Mouse (Mus musculus): ENCODE measurements around the gene Frs3. TPM values are rescaled to one million over a fixed set of nuclear protein-coding genes. Genes with fewer than 3 reads are reported as not detected.
A peak's percentile ranks its signal among the peaks of the same experiment; 100 is the strongest.
"Not testable (repeated sequence)": the region's sequence is repeated elsewhere in the genome, so short reads cannot be mapped to it uniquely, and the experiment has no call there.

The Frs3 gene
- polyA plus RNA-seq (2015; fragmentation: Nextera tagmentation; extraction: Ambion mirVana), result 5.5 and 7.1 TPM in 2 replicates

- peak within 1 kb of the TSS; percentile 94 for H3K4me2 ChIP-seq (replicated peaks)
- no peaks in the 10 kb centered on the region for H3K9me3 ChIP-seq (replicated peaks)
- H3K9ac ChIP-seq, result peak within 1 kb of the TSS; percentile 74
- H3K4me3 ChIP-seq (replicated peaks), result peak within 1 kb of the TSS; percentile 88
- no peaks in the 10 kb centered on the region for H3K27me3 ChIP-seq
- H3K36me3 ChIP-seq, result peaks cover 23% of the 10 kb centered on the region
- WGBS, result under 1% methylated on average over 49 of the region's 58 CpGs
- ATAC-seq (ENCODE audit: insufficient number of reproducible peaks, low FRiP score, low TSS enrichment, low read depth), result peak; percentile 74
- H3K27ac ChIP-seq (replicated peaks), result peak within 1 kb of the TSS; percentile 83
- peaks cover 28% of the 10 kb centered on the region for H3K4me1 ChIP-seq
Observed at GRCm38 (mm10) chr17:47688608-47689575, at the start of gene Frs3. TSS of gene Frs3 (plus strand) at chr17:47689030.

DNA sequence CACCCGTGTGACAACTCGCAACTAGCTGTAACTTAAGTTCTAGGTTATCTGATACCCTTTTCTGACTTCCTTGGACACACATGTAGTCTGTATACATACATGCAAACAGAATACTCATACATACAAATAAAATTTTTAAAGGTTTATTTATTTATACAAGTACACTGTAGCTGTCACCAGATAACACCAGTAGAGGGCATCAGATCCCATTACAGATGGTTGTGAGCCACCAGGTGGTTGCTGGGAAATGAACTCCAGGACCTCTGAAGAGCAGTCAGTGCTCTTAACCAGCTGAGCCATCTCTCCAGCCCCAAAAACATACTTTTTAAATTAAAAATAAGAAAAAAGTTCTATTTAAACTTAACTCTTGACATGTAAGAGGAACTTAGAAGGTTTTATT lies 45.8 kb upstream of the Frs3 start:
- Histone ChIP-seq H3K4me1 (no peaks in the 10 kb centered on the region), H3K36me3 (no peaks in the 10 kb centered on the region), H3K4me3 (replicated peaks) (no peak overlapping the region), H3K9me3 (replicated peaks) (no peaks in the 10 kb centered on the region), H3K27ac (replicated peaks) (no peak overlapping the region), H3K27me3 (no peaks in the 10 kb centered on the region), H3K9ac (no peak overlapping the region), H3K4me2 (replicated peaks) (no peak overlapping the region)
- ATAC-seq (ENCODE audit: insufficient number of reproducible peaks, low FRiP score, low TSS enrichment, low read depth), result no peak
- WGBS, result 81% methylated on average over 2 of the region's 2 CpGs

DNA sequence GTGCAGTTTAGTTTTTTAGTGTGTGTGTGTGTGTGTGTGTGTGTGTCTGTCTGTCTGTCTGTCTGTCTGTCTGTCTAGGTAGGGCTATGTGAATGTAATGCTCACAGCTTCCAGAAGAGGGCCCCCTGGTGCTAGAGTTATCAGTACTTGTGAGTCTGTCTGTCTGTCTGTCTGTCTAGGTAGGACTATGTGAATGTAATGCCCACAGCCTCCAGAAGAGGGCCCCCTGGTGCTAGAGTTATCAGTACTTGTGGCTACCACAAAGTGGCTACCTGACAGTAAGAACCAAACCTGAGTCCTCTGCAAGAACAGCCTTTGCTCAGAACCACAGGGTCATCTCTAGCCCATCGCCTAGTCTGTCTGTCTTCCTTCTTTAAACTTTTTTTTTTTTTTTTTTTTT lies 42.1 kb upstream of the Frs3 start:
- H3K36me3 ChIP-seq, result no peaks in the 10 kb centered on the region; the same call in 1 of the 2 replicates
- ATAC-seq (ENCODE audit: insufficient number of reproducible peaks, low FRiP score, low TSS enrichment, low read depth), result no peak
- no peak overlapping the region for H3K4me3 ChIP-seq (replicated peaks)
- H3K9me3 ChIP-seq (replicated peaks), result no peaks in the 10 kb centered on the region
- H3K27me3 ChIP-seq, result no peaks in the 10 kb centered on the region
- H3K4me1 ChIP-seq, result no peaks in the 10 kb centered on the region
- H3K27ac ChIP-seq (replicated peaks), result no peak overlapping the region
- H3K9ac ChIP-seq, result no peak overlapping the region
- 65% methylated on average over 1 of the region's 1 CpGs for WGBS
- no peak overlapping the region for H3K4me2 ChIP-seq (replicated peaks)

DNA sequence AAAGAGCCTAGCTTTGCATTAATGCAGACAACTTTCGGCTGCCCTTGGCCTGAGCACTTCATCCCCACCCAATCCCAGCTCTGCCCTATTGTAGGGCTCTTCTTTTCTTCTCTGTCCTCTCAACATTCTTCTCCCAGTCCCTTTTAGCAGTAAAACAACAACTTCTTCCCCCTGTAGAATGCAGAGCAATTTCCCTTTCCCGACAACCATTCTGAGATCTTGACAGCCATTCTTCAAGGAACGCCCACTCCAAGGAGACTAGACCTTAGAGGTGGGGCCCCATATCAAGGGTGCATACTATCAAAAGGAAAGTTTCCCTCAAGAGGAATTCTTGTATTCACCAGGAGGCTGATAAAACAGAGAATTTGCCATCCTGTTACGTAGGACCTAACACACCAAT lies 39.9 kb upstream of the Frs3 start:
- Histone ChIP-seq H3K9ac (no peak overlapping the region), H3K4me1 (no peaks in the 10 kb centered on the region), H3K27ac (replicated peaks) (no peak overlapping the region), H3K27me3 (no peaks in the 10 kb centered on the region), H3K36me3 (no peaks in the 10 kb centered on the region; the same call in 1 of the 2 replicates), H3K4me2 (replicated peaks) (no peak overlapping the region), H3K4me3 (replicated peaks) (no peak overlapping the region), H3K9me3 (replicated peaks) (no peaks in the 10 kb centered on the region)
- ATAC-seq (ENCODE audit: insufficient number of reproducible peaks, low FRiP score, low TSS enrichment, low read depth), result no peak
- 75% methylated on average over 4 of the region's 4 CpGs for WGBS

DNA sequence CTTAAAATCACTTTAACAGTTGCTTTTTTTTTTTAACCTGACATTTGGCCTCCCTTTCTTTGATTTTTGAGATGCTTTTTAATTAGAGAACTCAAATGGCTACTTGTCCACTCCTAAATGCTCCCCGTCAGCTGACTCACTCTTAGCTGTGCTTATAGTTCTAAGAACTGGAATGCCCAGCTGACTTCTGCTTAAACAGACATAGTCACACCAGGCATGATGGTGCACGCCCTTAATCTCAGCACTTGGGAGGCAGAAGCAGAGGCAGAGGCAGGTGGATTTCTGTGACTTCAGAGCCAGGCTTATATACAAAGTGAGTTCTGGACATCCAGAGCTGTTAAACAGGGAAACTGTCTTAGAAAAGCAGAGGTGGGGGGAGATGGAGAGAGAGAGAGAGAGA lies 36.9 kb upstream of the Frs3 start:
- no peak for ATAC-seq (ENCODE audit: insufficient number of reproducible peaks, low FRiP score, low TSS enrichment, low read depth)
- WGBS, result 85% methylated on average over 2 of the region's 2 CpGs
- no peaks in the 10 kb centered on the region for H3K9me3 ChIP-seq (replicated peaks)
- H3K27ac ChIP-seq (replicated peaks), result no peak overlapping the region
- no peak overlapping the region for H3K4me2 ChIP-seq (replicated peaks)
- no peak overlapping the region for H3K9ac ChIP-seq
- H3K27me3 ChIP-seq, result no peaks in the 10 kb centered on the region
- no peaks in the 10 kb centered on the region for H3K4me1 ChIP-seq
- no peaks in the 10 kb centered on the region; the same call in 1 of the 2 replicates for H3K36me3 ChIP-seq
- no peak overlapping the region for H3K4me3 ChIP-seq (replicated peaks)

- not testable (repeated sequence) for H3K27me3 ChIP-seq; ATAC-seq (ENCODE audit: insufficient number of reproducible peaks, low FRiP score, low TSS enrichment, low read depth); H3K4me3 ChIP-seq (replicated peaks); H3K9me3 ChIP-seq (replicated peaks); H3K36me3 ChIP-seq; H3K4me2 ChIP-seq (replicated peaks); H3K4me1 ChIP-seq; H3K9ac ChIP-seq; H3K27ac ChIP-seq (replicated peaks)
- 93% methylated on average over 8 of the region's 8 CpGs for WGBS
Observed at GRCm38 (mm10) chr17:47654346-47654745, 34.5 kb upstream of the Frs3 start.

- Histone ChIP-seq H3K9me3 (replicated peaks) (no peaks in the 10 kb centered on the region), H3K27me3 (no peaks in the 10 kb centered on the region), H3K36me3 (no peaks in the 10 kb centered on the region; the same call in 1 of the 2 replicates), H3K4me2 (replicated peaks) (no peak overlapping the region), H3K27ac (replicated peaks) (no peak overlapping the region), H3K4me3 (replicated peaks) (no peak overlapping the region), H3K9ac (no peak overlapping the region), H3K4me1 (no peaks in the 10 kb centered on the region)
- ATAC-seq (ENCODE audit: insufficient number of reproducible peaks, low FRiP score, low TSS enrichment, low read depth), result no peak
- WGBS, result 84% methylated on average over 5 of the region's 5 CpGs
Observed at GRCm38 (mm10) chr17:47655697-47656096, 33.1 kb upstream of the Frs3 start.

DNA sequence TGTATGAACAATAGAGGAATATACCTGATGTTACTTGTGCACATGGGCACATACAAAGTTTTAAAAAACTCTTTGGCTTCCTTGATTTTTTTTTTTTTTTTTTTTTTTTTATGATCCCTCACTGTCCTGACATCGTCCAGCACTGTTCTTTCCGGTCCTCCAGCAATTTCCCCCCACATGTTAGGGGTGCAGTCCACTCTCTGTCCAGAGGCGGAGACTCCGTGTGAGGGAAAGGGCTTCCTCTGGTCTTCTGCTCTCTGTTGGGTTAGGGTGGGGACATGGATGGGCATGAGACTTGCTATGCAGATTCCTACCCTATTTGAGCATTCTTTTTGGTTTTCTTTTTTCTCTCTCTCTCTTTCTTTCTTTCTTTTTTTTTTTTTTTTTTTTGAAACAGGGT lies 30.9 kb upstream of the Frs3 start:
- H3K27me3 ChIP-seq, result no peaks in the 10 kb centered on the region
- no peak overlapping the region for H3K9ac ChIP-seq
- no peaks in the 10 kb centered on the region for H3K36me3 ChIP-seq
- H3K4me1 ChIP-seq, result no peaks in the 10 kb centered on the region
- ATAC-seq (ENCODE audit: insufficient number of reproducible peaks, low FRiP score, low TSS enrichment, low read depth), result no peak
- WGBS, result 75% methylated on average over 4 of the region's 4 CpGs
- no peak overlapping the region for H3K4me2 ChIP-seq (replicated peaks)
- H3K27ac ChIP-seq (replicated peaks), result no peak overlapping the region
- H3K4me3 ChIP-seq (replicated peaks), result no peak overlapping the region
- H3K9me3 ChIP-seq (replicated peaks), result no peaks in the 10 kb centered on the region

DNA sequence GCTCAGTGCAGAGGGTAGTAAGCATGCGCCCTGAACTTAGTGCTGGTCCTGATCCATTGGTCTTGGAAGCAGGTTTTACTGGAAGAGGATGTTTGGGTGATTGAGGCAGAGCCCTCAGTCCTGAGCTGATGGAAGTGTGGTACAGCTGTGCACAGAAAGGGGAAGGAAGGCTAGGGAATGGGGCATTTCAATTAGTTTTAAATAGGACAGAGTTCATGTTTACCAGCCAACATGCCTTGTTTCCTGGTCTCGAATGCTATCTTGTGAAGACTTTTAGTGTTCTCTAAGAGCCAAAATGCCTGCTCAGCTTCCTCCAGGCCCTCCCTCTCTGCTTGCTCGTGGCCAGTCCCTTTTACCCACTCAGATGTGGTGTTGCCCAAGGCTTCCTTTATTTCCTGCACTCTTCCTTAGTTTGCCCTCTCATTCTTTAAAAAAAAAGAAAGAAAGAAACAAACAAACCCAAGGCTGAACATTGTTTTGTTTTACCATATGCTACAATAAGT lies 30.0 kb upstream of the Frs3 start:
- H3K4me1 ChIP-seq, result no peaks in the 10 kb centered on the region
- no peaks in the 10 kb centered on the region for H3K9me3 ChIP-seq (replicated peaks)
- H3K4me3 ChIP-seq (replicated peaks), result no peak overlapping the region
- no peaks in the 10 kb centered on the region for H3K36me3 ChIP-seq
- H3K27ac ChIP-seq (replicated peaks), result no peak overlapping the region
- H3K27me3 ChIP-seq, result no peaks in the 10 kb centered on the region
- 81% methylated on average over 3 of the region's 3 CpGs for WGBS
- no peak overlapping the region for H3K9ac ChIP-seq
- H3K4me2 ChIP-seq (replicated peaks), result no peak overlapping the region
- no peak for ATAC-seq (ENCODE audit: insufficient number of reproducible peaks, low FRiP score, low TSS enrichment, low read depth)

- 62% methylated on average over 9 of the region's 9 CpGs for WGBS
Observed at GRCm38 (mm10) chr17:47663009-47663713, 25.7 kb upstream of the Frs3 start.

DNA sequence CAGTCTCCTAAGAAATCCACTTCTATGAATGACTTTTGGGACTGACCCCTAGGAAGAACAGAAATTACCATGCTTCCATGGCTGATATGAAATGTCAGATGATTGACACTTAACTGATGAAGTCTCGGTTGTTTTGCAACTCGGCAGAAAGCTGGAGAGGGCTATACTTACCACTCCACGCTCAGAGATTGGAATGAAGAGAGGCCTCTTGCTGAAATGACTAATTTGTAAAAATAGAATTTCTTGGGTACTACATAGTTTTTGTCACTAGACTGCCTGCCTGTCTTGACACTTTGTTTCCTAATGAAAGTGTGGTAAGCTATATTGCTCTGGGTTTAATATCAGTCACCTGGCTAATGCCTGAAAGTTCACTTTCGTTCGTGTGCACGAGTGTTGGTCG lies 24.4 kb upstream of the Frs3 start:
- no peak overlapping the region for H3K4me3 ChIP-seq (replicated peaks)
- no peak overlapping the region for H3K9ac ChIP-seq
- H3K27ac ChIP-seq (replicated peaks), result no peak overlapping the region
- no peaks in the 10 kb centered on the region for H3K4me1 ChIP-seq
- H3K4me2 ChIP-seq (replicated peaks), result no peak overlapping the region
- no peaks in the 10 kb centered on the region for H3K27me3 ChIP-seq
- H3K9me3 ChIP-seq (replicated peaks), result no peaks in the 10 kb centered on the region
- ATAC-seq (ENCODE audit: insufficient number of reproducible peaks, low FRiP score, low TSS enrichment, low read depth), result no peak
- 82% methylated on average over 7 of the region's 7 CpGs for WGBS
- no peaks in the 10 kb centered on the region for H3K36me3 ChIP-seq

More at GRCm38 (mm10) chr17:47663009-47663713, 25.7 kb upstream of the Frs3 start:
- H3K27me3 ChIP-seq, result no peaks in the 10 kb centered on the region
- no peak overlapping the region for H3K4me2 ChIP-seq (replicated peaks)
- no peaks in the 10 kb centered on the region for H3K36me3 ChIP-seq
- no peak overlapping the region for H3K4me3 ChIP-seq (replicated peaks)
- H3K9me3 ChIP-seq (replicated peaks), result no peaks in the 10 kb centered on the region
- ATAC-seq (ENCODE audit: insufficient number of reproducible peaks, low FRiP score, low TSS enrichment, low read depth), result no peak; the same call in 1 of the 2 replicates
- no peaks in the 10 kb centered on the region for H3K4me1 ChIP-seq
- H3K9ac ChIP-seq, result no peak overlapping the region
- no peak overlapping the region for H3K27ac ChIP-seq (replicated peaks)

Measured in embryonic facial prominence, embryonic 15.5 days (tissue).